Comparison of ENCODE assay signal across 29 mouse cellular contexts in genomic region chr19:21066432-21067113, GRCm38 (mm10).
DNase-seq lines count a peak whose midpoint lies in the region; ATAC-seq and TF ChIP-seq lines count a peak whose summit lies in the region.
"Had no signal": no experiment of that assay in that cellular context is flagged by ENCODE, and none has a peak within 500 bp of the region (broad histone marks: within the 10 kb centered on the region; RNA-seq: fewer than 3 reads in every experiment).

No protein-coding gene starts in this region.

- ATAC-seq in lung, postnatal 0 days, result no peak
- ATAC-seq: forebrain, embryonic 14.5 days; inflammation-experienced regulatory T-cells, adult 6 months; midbrain, embryonic 13.5 days had no signal

- intact Hi-C loops in heart, postnatal 36 days (cut with DNase I), result no loop called here

- no peaks in the 10 kb centered on the region for H3K36me3 ChIP-seq in lung, postnatal 0 days (ENCODE audit: insufficient read depth, low read length)
- H3K36me3 ChIP-seq in MEL (ENCODE audit: control insufficient read depth in 1 of 2, insufficient read depth in 2 of 2, low read length in 2 of 2), result peaks cover 0 to 17% of the 10 kb centered on the region in 2 experiments; a peak in 2 of 4 replicates
- H3K36me3 ChIP-seq: embryonic facial prominence, embryonic 12.5 days; heart, embryonic 12.5 days; hindbrain, embryonic 10.5 days; hindbrain, embryonic 15.5 days; kidney, embryonic 15.5 days; lung, embryonic 15.5 days; midbrain, embryonic 13.5 days had no signal

- 89% methylated on average over 14 of the region's 14 CpGs for WGBS in lung, postnatal 0 days

- TF ChIP-seq POLR2A in MEL (IDR thresholded peaks at IDR 0.05; ENCODE audit: control insufficient read depth in 1 of 2, insufficient read depth in 1 of 2, low read depth in 1 of 2, low read length in 2 of 2, poor library complexity in 1 of 2), result no peak

- no peaks in the 10 kb centered on the region for H3K9me3 ChIP-seq in lung, postnatal 0 days (ENCODE audit: low read length)
- H3K9me3 ChIP-seq in MEL (replicated peaks; ENCODE audit: insufficient read depth, low read length), result no peaks in the 10 kb centered on the region
- H3K9me3 ChIP-seq: embryonic facial prominence, embryonic 12.5 days; hindbrain, embryonic 15.5 days; kidney, embryonic 15.5 days; lung, embryonic 15.5 days; midbrain, embryonic 13.5 days had no signal

- no peaks in the 10 kb centered on the region for H3K27me3 ChIP-seq in lung, postnatal 0 days (replicated peaks; ENCODE audit: insufficient read depth, low read length)
- H3K27me3 ChIP-seq in MEL (ENCODE audit: control insufficient read depth in 1 of 2, insufficient read depth in 2 of 2, low read length in 2 of 2), result no peaks in the 10 kb centered on the region
- H3K27me3 ChIP-seq: embryonic facial prominence, embryonic 12.5 days; heart, embryonic 12.5 days; hindbrain, embryonic 15.5 days; kidney, embryonic 15.5 days; lung, embryonic 15.5 days; megakaryocyte, embryonic 14.5 days; midbrain, embryonic 13.5 days had no signal

- no peaks in the 10 kb centered on the region for H3K4me1 ChIP-seq in lung, postnatal 0 days (ENCODE audit: insufficient read depth, low read depth, low read length)
- peaks cover 13 to 18% of the 10 kb centered on the region in 2 experiments for H3K4me1 ChIP-seq in MEL (ENCODE audit: control insufficient read depth in 1 of 2, insufficient read depth in 2 of 2, low read length in 2 of 2)
- H3K4me1 ChIP-seq: embryonic facial prominence, embryonic 12.5 days; heart, embryonic 12.5 days; hindbrain, embryonic 10.5 days; hindbrain, embryonic 15.5 days; kidney, embryonic 15.5 days; lung, embryonic 15.5 days; midbrain, embryonic 13.5 days had no signal

- H3K4me2 ChIP-seq in lung, postnatal 0 days (replicated peaks; ENCODE audit: low read depth, low read length), result no peak overlapping the region
- H3K4me2 ChIP-seq: embryonic facial prominence, embryonic 12.5 days; heart, embryonic 12.5 days; hindbrain, embryonic 15.5 days; kidney, embryonic 15.5 days; lung, embryonic 15.5 days; midbrain, embryonic 13.5 days had no signal

- TF ChIP-seq EP300 in lung, postnatal 0 days (IDR thresholded peaks at IDR 0.05), result no peak
- TF ChIP-seq EP300 in MEL (IDR thresholded peaks at IDR 0.05; ENCODE audit: low read depth in 1 of 2, low read length in 2 of 2), result peak; percentile 31 to 57; a peak in 2 of 4 replicates

- H3K9ac ChIP-seq in lung, postnatal 0 days (replicated peaks; ENCODE audit: low read depth), result no peak overlapping the region
- no peak overlapping the region for H3K9ac ChIP-seq in MEL (ENCODE audit: control insufficient read depth, low read depth, low read length, poor library complexity, severe bottlenecking)
- H3K9ac ChIP-seq: embryonic facial prominence, embryonic 12.5 days; heart, embryonic 12.5 days; hindbrain, embryonic 15.5 days; kidney, embryonic 15.5 days; lung, embryonic 15.5 days; midbrain, embryonic 13.5 days had no signal

- no peak for TF ChIP-seq CTCF in lung, postnatal 0 days (IDR thresholded peaks at IDR 0.05)
- no peak for TF ChIP-seq CTCF in MEL (IDR thresholded peaks at IDR 0.05 in 2 of 3, conservative IDR thresholded peaks at IDR 0.05 in 1 of 3; ENCODE audit: control insufficient read depth in 1 of 3, insufficient read depth in 1 of 3, low read depth in 2 of 3, low read length in 3 of 3, poor library complexity in 1 of 3, severe bottlenecking in 1 of 3)

- no peak overlapping the region for H3K4me3 ChIP-seq in lung, postnatal 0 days (ENCODE audit: low read depth, low read length)
- peak overlapping the region; percentile 15 to 20; a peak in 1 of 4 replicates for H3K4me3 ChIP-seq in MEL (ENCODE audit: control insufficient read depth in 1 of 2, insufficient read depth in 1 of 2, low read depth in 2 of 2, low read length in 2 of 2)
- H3K4me3 ChIP-seq: embryonic facial prominence, embryonic 12.5 days; heart, embryonic 12.5 days; hindbrain, embryonic 10.5 days; hindbrain, embryonic 15.5 days; kidney, embryonic 15.5 days; lung, embryonic 15.5 days; megakaryocyte, embryonic 14.5 days; midbrain, embryonic 13.5 days had no signal

- no peak overlapping the region for H3K27ac ChIP-seq in lung, postnatal 0 days (ENCODE audit: low read length)
- no peak overlapping the region for H3K27ac ChIP-seq in MEL (ENCODE audit: control insufficient read depth, low read depth, low read length)
- H3K27ac ChIP-seq: embryonic facial prominence, embryonic 12.5 days; hindbrain, embryonic 10.5 days; hindbrain, embryonic 15.5 days; kidney, embryonic 15.5 days; lung, embryonic 15.5 days; midbrain, embryonic 13.5 days had no signal

- no peaks in the 10 kb centered on the region for H3K79me2 ChIP-seq in MEL (ENCODE audit: control insufficient read depth, insufficient read depth, low read length, poor library complexity)

- no peak for TF ChIP-seq RAD21 in MEL (IDR thresholded peaks at IDR 0.05; ENCODE audit: low read depth, low read length)

- peak; percentile 6 to 22 for DNase-seq in heart, postnatal 36 days
- no peak for DNase-seq in heart, adult 8-10 months (ENCODE audit: low spot score)
- DNase-seq in lung, postnatal 36 days, result peak; percentile 13
- DNase-seq in lung, postnatal 0 days (ENCODE audit: low spot score), result no peak
- DNase-seq in MEL (ENCODE audit: low read depth, low spot score) (peak; percentile 48), R1 (ENCODE audit: low read depth, low spot score) (peak; percentile 10)
- DNase-seq in thymus, postnatal 36 days, result no peak
- DNase-seq: adrenal gland, postnatal 10 days; B cell, adult 2 months; cerebellum, adult 11 months; cerebellum, adult 9-10 months; embryo, embryonic 11 days; kidney, adult 11 months; kidney, postnatal 25 days; liver; lung, postnatal 4 days; retina, postnatal 1 day; right cerebral cortex, postnatal 25 days; thymus, adult 2 months had no signal

TF ChIP-seq in MEL, 35 proteins besides CTCF, POLR2A, EP300 and RAD21:
- TF ChIP-seq SMC3 (IDR thresholded peaks at IDR 0.05; ENCODE audit: low read depth, low read length) (no peak), ETS1 (IDR thresholded peaks at IDR 0.05; ENCODE audit: low read depth, low read length) (0 out of 2 replicates have a peak, but pooled peaks have one; percentile 26), TAL1 (IDR thresholded peaks at IDR 0.05; ENCODE audit: low read length) (no peak), MYC (IDR thresholded peaks at IDR 0.05; ENCODE audit: low read depth, low read length) (no peak), BHLHE40 (IDR thresholded peaks at IDR 0.05; ENCODE audit: borderline replicate concordance, low read depth, low read length) (no peak), ZMIZ1 (IDR thresholded peaks at IDR 0.05; ENCODE audit: low read depth, low read length) (no peak), E2F4 (IDR thresholded peaks at IDR 0.05; ENCODE audit: borderline replicate concordance, low read depth, low read length) (no peak), SIN3A (IDR thresholded peaks at IDR 0.05; ENCODE audit: low read length) (no peak), MAZ (IDR thresholded peaks at IDR 0.05; ENCODE audit: low read depth, low read length) (no peak), TCF12 (IDR thresholded peaks at IDR 0.05; ENCODE audit: low read depth, low read length) (no peak), KAT2A (conservative IDR thresholded peaks at IDR 0.05; ENCODE audit: low read depth, low read length) (no peak), ZNF384 (IDR thresholded peaks at IDR 0.05; ENCODE audit: low read depth, low read length) (0 out of 2 replicates have a peak, but pooled peaks have one; percentile 24), ZKSCAN1 (IDR thresholded peaks at IDR 0.05; ENCODE audit: low read depth, low read length) (no peak), CHD2 (IDR thresholded peaks at IDR 0.05; ENCODE audit: low read length) (no peak), GATA1 (IDR thresholded peaks at IDR 0.05; ENCODE audit: low read depth, low read length) (peak; percentile 57; the same call in 1 of the 2 replicates), NELFE (IDR thresholded peaks at IDR 0.05; ENCODE audit: low read depth, low read length) (no peak), MAX (IDR thresholded peaks at IDR 0.05; ENCODE audit: low read length) (no peak), RCOR1 (IDR thresholded peaks at IDR 0.05; ENCODE audit: low read depth, low read length) (no peak), USF2 (IDR thresholded peaks at IDR 0.05; ENCODE audit: borderline replicate concordance in 1 of 2, insufficient read depth in 1 of 2, low read depth in 1 of 2, low read length in 2 of 2) (no peak), CHD1 (IDR thresholded peaks at IDR 0.05; ENCODE audit: low read depth, low read length) (no peak), HCFC1 (IDR thresholded peaks at IDR 0.05; ENCODE audit: low read depth, low read length) (no peak), MAFK (IDR thresholded peaks at IDR 0.05; ENCODE audit: borderline replicate concordance, low read depth, low read length) (0 out of 2 replicates have a peak, but pooled peaks have one; percentile 26), MYB (IDR thresholded peaks at IDR 0.05; ENCODE audit: low read depth, low read length) (no peak), MXI1 (IDR thresholded peaks at IDR 0.05; ENCODE audit: low read depth, low read length) (peak; percentile 20; the same call in 1 of the 2 replicates), MEF2A (IDR thresholded peaks at IDR 0.05; ENCODE audit: extremely low read depth, insufficient replicate concordance, low read depth, low read length, poor library complexity, severe bottlenecking) (no peak), UBTF (IDR thresholded peaks at IDR 0.05; ENCODE audit: borderline replicate concordance, insufficient read depth, low read depth, low read length) (no peak)

Comparison
In these comparisons a context has a peak if more than half of its experiments do, and no peak if none do; other contexts are left out.
1. DNase-seq: peak in heart, postnatal 36 days (2 of 2), lung, postnatal 36 days (single experiment), MEL (single experiment) and R1 (single experiment); none in heart, adult 8-10 months (single experiment), lung, postnatal 0 days (single experiment) and thymus, postnatal 36 days (0 of 2).